Mouse (Mus musculus) urinary bladder, adult 18-20 months (tissue): ENCODE results near the gene Ccdc158.

ENCODE experiments used
- DNase-seq, 2 experiments: peaks; one replicate each; pipeline ENCODE4 v3.0.0; 2022; ENCODE audit warnings: low spot score in 2 of 2, mixed read lengths in 2 of 2

Gene Ccdc158

DNA sequence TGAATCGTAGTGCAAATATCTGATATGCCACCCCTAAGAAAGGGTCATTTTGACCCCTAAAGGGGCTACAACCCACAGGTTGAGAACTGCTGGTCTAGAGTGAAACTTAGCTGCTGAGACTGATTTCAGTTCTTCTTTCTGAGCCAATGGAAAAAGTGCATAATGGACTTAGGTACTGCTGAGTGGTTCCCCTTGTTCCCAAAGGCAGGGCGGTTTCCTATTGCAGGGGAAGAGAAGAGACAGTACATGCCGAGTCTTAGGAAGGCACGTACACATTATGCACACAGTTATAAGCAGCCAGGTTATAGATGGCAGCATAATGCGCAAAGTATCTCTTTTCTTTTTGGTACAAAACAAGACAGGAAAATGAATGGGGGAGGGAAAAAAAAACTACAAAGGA, 13.1 kb upstream of the Ccdc158 start:
- no peak for DNase-seq

DNA sequence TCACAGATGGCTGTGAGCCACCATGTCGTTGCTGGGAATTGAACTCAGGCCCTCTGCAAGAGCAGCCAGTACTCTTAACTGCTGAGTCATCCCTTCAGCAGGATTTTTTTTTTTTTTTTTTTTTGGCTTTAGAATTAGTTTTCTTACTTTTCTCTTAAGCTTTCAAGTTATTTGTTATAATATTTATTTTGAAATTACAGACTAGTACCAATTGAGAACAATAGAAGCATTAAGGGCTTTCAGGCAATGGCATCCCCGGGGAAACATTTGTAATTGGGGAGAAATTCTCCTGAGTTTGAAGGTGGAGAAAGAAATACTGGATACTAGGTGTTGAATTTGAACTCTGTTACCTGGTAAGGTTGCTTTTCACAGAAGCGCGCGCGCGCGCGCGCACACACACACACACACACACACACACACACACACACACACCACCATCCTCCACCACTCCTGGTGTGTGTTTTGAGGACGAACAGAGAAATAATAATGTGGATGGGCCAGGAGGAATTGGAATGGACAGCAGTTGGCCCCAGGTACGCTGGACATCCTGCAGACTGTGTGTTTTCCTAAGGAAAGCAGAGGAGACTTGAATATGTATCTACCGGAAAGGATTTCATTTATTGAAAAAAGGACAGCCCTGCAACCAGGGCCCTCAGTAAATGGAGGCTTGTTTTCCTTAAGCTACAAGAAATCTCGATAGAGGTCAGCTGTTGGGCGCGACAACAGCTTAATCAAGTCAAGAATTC, 9.8 kb upstream of the Ccdc158 start:
- DNase-seq, result no peak

DNA sequence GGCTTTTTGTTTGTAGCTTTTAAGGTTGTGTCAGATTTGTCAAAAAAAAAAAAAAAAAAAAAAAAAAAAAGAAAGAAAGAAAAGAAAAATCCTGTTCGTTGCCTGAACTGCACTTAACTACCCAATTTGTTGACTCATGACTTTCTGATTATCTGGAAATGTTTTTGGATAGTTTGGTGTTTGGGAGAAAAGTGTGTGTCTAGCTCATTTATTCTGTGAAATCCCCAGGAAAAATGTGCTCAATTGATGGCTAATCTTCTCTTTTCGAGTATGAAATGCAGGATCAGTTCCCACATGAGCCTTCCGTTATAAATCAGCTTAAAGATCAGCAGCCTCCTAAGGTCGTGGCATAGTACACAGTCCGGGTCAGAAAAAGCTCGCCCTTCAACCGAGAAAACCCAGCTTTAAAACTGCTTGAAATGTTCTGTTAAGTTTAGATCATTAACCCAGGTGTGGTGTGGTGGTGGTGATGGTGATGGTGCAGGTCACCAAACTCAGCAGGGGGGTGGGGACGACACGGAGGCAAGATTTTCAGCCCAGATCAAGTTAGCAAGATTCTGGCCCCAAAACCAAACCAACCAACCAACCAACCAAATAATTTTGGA, 8.9 kb upstream of the Ccdc158 start:
- no peak for DNase-seq

DNA sequence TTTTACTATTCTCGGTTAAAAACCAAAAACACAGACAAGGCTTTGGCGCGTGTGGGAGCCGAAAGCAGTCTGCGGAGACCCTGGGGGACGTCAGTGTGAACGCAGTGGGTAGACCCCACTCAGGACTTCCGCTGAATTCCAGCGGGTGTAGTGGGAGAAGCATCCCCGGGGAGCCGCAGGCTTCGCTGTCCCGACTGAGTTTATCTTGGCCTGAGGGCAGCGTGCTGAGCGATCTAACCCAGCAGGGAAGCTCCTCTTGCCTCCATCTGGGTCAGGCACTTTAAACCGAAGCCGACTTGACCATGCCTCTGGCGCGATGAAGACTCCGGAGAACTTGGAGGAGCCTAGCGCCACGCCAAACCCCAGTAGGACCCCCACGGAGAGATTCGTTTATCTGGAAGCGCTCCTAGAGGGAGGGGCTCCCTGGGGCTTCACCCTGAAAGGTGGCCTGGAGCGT, 8.3 kb upstream of the Ccdc158 start, which contains the start of gene Shroom3:
Gene Shroom3 (plus strand): TSS at position 85 of the 457 bp plus-strand sequence.
- no peak for DNase-seq

DNA sequence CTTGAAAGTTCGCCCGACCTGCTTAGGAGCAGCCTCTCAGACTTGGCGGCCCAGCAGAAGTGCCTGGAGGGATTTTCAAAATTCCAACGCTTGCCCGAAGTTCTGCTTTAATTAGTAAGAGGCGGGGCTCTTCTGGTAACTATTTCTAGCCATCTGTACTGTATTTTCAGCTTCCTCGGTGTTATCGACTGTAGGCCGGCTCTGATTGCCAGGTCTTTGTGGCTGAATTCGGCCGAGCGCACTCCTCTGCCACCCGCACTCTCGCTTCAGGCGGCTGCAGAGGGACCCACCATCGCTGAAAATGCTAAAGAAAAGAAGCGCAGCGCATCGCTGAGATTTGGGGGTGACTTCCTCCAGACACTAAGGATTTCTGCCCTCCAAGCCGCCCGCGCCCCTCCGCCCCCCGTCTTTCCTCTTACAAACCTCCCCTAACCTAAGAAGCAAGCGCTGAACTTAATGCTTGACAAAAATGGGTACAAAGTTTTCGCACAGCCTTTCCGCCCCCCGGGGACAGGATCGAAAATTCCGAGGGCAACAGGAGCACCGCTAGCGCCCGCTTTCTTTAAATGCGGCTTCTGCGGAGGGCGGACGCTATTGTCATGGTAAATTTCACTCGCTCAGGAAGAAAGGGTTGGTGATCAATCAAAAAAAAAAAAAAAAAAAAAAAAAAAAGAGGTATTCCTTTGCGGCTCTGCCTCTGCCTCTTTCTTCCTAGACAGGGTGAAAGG, 7.7 kb upstream of the Ccdc158 start:
- DNase-seq, result no peak

DNA sequence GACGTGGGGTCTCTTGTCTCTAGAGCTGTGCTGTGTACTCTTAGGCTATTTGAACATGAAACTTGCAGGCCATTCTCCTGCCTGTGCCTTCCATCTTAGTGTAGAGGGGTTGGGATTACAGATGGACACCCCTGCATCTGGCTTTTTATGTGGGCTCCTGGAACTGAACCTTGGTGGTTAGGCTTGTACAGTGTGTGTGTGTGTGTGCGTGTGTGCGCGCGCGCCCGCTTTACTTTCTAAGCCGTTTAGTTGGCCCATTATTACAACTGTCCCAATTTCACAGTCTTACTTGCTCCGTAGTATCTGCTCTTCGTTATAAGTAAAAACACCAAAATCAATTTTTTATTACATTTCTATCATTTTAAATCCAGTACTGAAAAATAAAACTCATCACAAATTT, 6.8 kb upstream of the Ccdc158 start:
- DNase-seq, result no peak

DNA sequence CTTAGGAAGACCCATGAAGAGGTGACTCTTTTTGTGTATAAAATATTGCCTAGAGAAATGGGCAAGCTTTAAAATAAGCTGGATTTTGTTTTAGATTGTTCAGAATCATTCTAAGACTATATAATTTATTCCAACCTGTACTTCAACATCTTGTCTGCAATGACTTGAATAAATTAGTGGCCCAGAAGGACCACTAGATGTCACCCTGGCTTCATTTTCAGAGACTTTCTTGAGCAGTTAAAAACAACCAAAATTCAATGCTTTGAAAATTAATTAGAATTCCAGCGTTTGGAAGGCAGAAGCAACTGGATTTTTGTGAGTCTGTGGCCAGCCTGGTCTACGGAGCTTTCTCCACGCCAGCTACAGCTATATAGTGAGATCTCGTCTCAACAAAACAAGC, 4.4 kb upstream of the Ccdc158 start:
- DNase-seq, result no peak

DNA sequence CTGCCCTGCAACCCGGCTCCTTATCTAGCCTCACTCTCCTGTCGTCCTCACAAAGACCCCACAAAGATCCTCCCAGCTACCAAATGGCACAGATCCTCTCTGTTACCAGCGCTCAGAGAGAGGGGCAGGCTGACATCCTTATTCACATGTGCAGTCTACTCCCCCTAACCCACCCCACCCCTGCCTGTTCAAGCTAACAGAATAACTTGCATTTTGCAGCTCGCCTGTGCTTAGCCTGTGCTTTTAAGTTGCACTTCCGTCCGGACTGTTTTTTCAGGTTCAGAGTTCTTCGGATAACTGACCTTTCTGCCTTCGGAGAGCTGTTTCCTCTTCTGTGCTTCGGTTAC, 476 bp upstream of the Ccdc158 start:
- no peak for DNase-seq

DNA sequence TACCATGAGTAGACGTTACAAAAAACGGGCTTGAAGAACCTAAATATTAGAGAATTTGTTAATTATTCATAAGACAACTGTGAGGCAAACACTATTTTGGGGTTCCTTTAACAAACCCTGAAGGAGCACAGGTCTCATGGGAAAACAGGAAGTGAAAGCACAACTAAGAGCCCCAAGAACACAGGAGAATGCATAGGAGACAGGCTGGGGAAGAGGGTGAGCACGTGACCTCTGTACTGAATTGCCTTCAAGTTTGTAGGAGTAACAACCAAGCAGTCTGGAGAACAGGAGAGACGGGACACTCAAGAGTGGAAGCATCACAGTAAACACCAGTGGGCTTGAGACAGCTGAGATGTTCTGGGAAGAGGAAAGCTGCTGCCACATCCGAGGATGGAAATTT, 8.2 kb downstream of the Ccdc158 start:
- DNase-seq, result no peak

DNA sequence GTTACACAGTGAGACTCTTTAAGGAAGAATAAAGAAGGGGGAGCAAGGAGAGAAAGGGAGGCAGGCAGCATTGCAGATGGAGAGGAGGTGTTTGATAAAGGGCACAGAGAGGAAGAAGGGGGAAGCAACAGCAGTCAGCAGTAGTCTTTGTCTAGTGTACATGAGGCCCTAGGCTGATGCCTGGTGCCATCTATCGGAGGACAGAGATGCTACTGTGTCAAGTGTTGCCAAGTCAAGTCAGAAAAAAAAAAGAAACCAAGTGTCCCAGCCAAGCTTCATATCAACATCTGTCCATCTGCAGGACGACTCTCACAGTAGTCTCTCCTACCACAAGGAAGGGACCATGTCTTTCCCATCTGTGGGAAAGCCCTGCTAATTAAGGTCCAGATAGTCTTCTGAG, 10.8 kb downstream of the Ccdc158 start:
- no peak for DNase-seq

DNA sequence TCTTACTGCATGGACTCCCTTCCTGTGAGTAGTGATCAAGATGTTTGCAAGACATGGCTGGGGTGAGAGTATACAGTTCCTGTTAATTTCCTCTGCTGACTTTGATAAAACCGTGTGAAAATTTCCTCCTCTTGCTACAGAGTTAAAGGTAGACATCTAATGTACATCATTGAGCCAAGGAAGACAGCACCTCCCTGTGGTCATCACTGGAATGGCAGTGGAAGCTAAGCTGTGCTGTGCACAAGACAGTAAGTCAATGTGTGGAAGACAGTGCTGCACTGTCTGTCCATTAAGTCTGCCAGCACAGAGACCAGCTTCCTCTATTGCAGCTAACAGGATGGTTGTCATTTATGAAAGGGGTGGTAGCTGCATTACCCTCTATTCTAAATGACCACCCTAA, 18.8 kb downstream of the Ccdc158 start:
- DNase-seq, result peak; percentile 48 to 51

DNA sequence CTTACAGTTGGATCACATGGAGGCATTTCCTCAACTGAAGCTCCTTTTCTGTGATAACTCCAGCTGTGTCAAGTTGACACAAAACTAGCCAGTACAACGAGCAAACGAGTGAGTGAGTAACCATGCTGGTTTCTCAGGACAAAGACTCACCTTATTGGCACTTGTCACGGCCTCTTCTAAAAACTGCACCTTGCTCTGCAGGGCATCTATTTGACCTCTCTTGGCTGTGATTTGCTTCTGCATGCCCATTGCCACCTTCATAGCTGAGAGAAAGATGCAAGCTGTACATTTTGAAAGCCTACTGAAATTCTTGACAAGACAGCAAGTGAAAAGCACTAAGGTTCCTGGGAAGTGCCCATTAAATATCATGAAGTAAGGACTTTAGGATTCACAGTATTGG, 34.2 kb downstream of the Ccdc158 start:
- no peak for DNase-seq

DNA sequence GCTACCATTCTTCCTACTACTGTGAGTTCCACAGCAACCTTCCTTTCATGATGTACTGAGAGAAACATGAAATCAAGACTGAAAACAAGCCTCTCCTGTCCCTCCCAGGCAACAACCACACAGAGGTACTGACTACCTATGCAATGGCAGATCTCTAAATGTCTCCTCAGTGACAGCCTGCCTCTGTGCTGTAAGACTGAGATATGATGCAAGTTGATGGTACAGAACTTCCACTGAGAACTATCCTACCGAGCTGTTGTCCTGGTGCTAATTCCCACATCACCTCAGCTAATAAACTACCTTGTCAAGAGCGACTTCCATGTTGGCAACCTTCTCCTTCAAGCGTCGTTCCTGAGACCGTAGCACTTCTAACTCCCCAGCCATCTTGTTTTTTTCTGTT, 39.2 kb downstream of the Ccdc158 start:
- no peak for DNase-seq

DNA sequence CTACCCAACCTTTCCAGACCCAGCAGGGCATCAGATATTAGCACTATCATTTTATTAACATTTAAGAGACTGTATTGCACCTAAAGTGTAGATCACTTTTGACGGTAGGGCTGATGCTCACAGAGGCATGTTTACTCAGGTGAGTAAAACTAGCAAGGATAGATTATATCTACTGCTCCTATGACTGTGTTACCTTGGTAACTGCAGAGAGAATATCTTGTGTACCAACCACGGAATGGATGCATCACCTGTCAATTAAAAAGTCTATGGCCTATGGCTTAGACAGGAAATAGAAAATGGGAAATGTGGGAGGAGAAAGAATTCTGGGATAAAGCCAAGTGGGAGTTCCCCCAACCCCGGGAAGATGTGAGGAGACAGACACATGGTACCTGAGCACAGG, 40.2 kb downstream of the Ccdc158 start:
- DNase-seq, result no peak

DNA sequence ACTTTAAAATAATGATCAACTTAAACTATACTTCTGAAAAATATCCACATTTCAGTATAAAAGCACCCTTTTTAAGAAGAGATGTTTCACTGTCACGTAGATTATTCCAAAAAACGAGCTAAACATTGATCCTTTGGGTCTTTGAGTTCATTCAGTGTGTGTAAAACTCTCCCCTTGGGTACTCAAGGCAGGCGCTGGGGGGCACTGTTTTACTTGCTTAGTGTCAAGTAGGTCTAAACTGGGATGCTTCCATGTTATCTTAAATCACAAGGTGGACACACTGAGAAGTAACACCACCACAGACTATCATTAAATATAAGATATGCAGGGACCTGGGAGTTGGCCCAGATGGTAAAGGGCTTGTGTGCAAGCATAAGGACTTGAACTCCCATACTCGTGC, 41.5 kb downstream of the Ccdc158 start:
- no peak for DNase-seq

DNA sequence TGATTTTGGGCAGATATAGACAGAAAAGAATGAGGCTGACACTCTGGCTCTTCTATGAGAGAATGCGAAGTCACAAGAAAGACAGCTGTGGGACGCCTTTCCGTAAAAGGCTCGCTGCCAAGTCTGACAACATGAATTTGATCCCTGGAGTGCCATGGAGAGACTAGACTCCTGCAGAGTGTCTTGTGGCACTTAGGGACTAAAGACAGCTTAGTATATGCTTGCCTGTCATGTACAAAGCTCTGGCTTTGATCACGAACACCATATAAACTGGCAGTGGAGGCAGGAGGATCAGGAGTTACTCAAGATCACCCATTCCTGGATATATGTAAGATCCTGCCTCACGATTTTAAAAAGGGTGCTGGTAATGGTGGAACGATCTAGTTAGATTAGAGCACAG, 47.2 kb downstream of the Ccdc158 start:
- no peak for DNase-seq

DNA sequence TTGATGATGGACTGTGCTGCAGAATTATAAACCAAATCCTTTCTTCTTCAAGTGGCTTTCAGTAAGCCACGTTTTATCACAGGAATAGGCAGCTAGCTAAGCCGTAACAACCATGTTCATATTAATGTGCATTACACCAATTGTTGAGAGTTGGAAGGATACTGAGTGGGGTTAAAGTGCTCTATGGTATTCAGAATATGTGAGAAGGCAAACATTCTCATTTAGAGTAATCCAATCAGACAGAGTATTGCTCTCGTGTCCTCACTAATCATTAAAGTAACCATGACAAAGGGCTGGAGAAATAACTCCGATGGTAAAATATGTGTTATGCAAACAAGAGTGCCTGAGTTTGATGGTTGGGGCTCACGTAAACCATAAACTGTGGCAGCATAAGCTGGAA, 53.2 kb downstream of the Ccdc158 start:
- DNase-seq, result no peak

DNA sequence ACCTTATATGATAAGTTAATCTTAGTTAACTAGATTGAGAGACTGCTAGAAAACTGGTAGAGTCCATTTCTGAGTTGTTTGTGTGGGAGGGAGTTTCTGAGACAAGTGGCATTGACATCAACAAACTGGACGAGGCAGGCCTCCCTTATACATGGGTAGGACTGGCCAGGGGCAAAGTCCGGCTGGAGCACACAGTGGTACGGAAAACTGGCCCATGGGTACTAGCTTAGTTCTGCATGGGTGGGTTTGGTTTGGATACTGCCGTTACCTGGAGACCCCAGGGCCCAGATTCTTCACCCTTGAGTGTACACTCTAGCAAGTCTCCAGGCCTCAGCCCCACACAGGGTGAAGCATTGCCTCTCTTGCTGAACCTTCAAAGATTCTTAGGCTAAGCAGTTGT, 62.3 kb downstream of the Ccdc158 start:
- no peak for DNase-seq

DNA sequence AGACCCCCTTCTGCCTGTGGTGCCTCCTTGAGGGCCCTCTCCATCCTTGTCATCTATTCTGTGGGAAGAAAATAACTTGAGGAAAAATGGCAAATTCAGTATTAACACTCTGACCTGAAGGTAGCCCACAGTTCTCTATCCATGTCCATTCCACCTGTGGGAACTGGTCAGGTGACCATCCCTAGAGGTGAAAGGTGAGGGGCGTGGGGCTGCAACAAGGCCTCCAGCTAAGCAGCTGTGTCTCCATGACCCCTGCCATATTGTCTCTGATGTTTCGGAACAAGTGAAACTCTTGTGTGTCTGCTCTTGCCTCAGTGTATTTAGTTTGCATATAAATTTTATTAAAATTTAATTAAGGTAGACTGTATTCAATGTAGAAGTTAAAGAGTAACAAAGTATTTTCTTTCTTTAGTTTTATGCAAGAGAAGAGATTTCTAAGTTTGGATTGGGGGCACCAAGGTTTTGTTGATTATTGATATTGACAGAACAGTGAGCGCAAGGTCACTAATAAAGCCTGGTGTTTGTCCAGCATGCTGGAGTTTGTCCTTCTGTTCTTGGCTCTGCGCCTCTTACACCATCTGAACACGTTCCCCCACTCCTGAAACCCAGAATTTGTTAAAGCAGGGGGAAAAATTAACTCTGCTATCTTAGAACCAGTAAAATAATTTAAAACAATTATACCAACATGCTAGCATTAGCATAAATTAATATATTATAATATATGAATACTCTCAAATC, 67.4 kb downstream of the Ccdc158 start:
- DNase-seq, result no peak

DNA sequence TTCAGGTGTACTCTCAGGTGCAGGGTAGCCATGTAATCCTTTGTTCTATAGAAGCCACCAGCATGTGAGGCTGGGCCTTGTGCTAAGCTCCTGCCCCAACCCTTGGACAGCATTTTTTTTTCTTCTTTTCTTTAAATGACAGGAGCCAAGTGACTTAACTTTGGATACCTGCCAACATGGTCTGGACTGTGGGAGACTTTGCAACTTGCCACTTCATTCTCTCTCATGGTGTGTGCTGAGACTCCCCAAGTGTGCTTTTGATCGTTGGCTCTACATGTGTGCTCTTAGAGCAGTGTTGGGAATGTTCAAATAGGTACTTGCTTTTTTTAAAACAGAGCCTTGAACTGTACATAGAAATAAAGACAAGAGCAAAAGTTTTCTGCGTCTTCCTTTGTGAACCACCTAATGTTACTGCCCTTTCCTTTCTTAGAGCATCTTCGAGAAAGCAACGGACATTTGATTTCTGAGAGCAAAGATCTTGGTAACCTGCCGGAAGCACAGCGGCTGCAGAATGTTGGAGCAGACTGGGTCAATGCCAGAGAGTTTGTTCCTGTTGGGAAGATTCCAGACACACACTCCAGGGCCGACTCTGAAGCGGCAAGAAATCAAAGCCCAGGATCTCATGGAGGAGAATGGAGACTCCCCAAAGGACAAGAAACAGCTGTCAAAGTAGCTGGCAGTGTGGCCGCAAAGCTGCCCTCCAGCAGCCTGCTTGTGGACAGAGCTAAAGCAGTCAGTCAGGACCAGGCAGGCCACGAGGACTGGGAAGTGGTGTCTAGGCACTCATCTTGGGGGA, 70.4 kb downstream of the Ccdc158 start:
- DNase-seq, result no peak
